Mouse (Mus musculus) forebrain, embryonic 12.5 days (tissue): ENCODE measurements around the gene Ttc21a. TPM values are rescaled to one million over a fixed set of nuclear protein-coding genes. Genes with fewer than 3 reads are reported as not detected.

Experiments
- ATAC-seq: fragments of 200-750 bp; cut with Nextera tagmentation; 2 replicates; pipeline ENCODE4 v1.8.0; 2017; ENCODE audit warnings: moderate TSS enrichment; ENCODE audit not compliant: low FRiP score
- H3K27ac ChIP-seq: fragments of 300-500 bp; sonication (generic); 2 replicates; pipeline ENCODE4 v1.5.1; 2016; ENCODE audit warnings: mild to moderate bottlenecking
- H3K27me3 ChIP-seq: fragments of 300-500 bp; sonication (generic); 2 replicates; pipeline ENCODE4 v1.6.1; 2016; ENCODE audit warnings: mild to moderate bottlenecking
- H3K36me3 ChIP-seq: fragments of 300-500 bp; sonication (generic); replicated peaks from 2 replicates; pipeline ENCODE4 v1.6.1; 2016; ENCODE audit warnings: mild to moderate bottlenecking
- H3K4me1 ChIP-seq: fragments of 300-500 bp; sonication (generic); 2 replicates; pipeline ENCODE4 v1.6.1; 2016
- H3K4me2 ChIP-seq: fragments of 300-500 bp; sonication (generic); 2 replicates; pipeline ENCODE4 v1.6.1; 2016; ENCODE audit warnings: mild to moderate bottlenecking, moderate library complexity
- H3K4me3 ChIP-seq: fragments of 300-500 bp; sonication (generic); replicated peaks from 2 replicates; pipeline ENCODE4 v1.5.1; 2016; ENCODE audit warnings: mild to moderate bottlenecking
- H3K9ac ChIP-seq: fragments of 300-500 bp; sonication (generic); 2 replicates; pipeline ENCODE4 v1.6.1; 2016; ENCODE audit warnings: mild to moderate bottlenecking
- H3K9me3 ChIP-seq: fragments of 300-500 bp; sonication (generic); 2 replicates; pipeline ENCODE4 v1.6.1; 2016
- WGBS: fragments of 180-500 bp; shearing (Covaris S2); methylation state at CpG from one replicate; pipeline ENCODE4 v1.1.7; 2016; 5-methylcytosine and 5-hydroxymethylcytosine counted together
- polyA plus RNA-seq: library from polyadenylated mRNA; unstranded; fragments of >200 nt; fragmentation: Nextera tagmentation; extraction: Ambion mirVana; gene quantifications from 2 replicates; pipeline ENCODE4 v1.2.1, GENCODE M21; 2016

The Ttc21a gene
- polyA plus RNA-seq, 1 experiment from 2014 or later, result 0.24 TPM

- peaks cover 91% of the 10 kb centered on the region for H3K36me3 ChIP-seq
- no peaks in the 10 kb centered on the region for H3K27me3 ChIP-seq
- 77% methylated on average over 13 of the region's 13 CpGs for WGBS
- no peak for ATAC-seq
- H3K4me2 ChIP-seq, result no peak overlapping the region
- no peak overlapping the region for H3K9ac ChIP-seq
- H3K4me3 ChIP-seq, result no peak overlapping the region
- H3K27ac ChIP-seq, result no peak overlapping the region
- H3K4me1 ChIP-seq, result no peaks in the 10 kb centered on the region
- no peaks in the 10 kb centered on the region for H3K9me3 ChIP-seq
These were observed 24.1 kb upstream of the Ttc21a start for GRCm38 (mm10) chr9:119913087-119913838.

- Histone ChIP-seq H3K9me3 (no peaks in the 10 kb centered on the region), H3K27me3 (no peaks in the 10 kb centered on the region), H3K36me3 (peaks cover 89% of the 10 kb centered on the region), H3K4me2 (no peak overlapping the region), H3K9ac (no peak overlapping the region), H3K27ac (no peak overlapping the region), H3K4me3 (no peak overlapping the region), H3K4me1 (no peaks in the 10 kb centered on the region)
- ATAC-seq, result no peak
- WGBS, result 81% methylated on average over 1 of the region's 1 CpGs
These were observed 17.5 kb upstream of the Ttc21a start for GRCm38 (mm10) chr9:119919858-119920257.

GRCm38 (mm10) chr9:119923462-119923861, 13.9 kb upstream of the Ttc21a start:
- ATAC-seq, result no peak
- Histone ChIP-seq H3K4me1 (no peaks in the 10 kb centered on the region), H3K27ac (no peak overlapping the region), H3K36me3 (peaks cover 95% of the 10 kb centered on the region), H3K9me3 (no peaks in the 10 kb centered on the region), H3K4me2 (no peak overlapping the region), H3K9ac (no peak overlapping the region), H3K4me3 (no peak overlapping the region), H3K27me3 (no peaks in the 10 kb centered on the region)
- WGBS, result 84% methylated on average over 4 of the region's 4 CpGs

GRCm38 (mm10) chr9:119925120-119925657, 12.2 kb upstream of the Ttc21a start:
- H3K9ac ChIP-seq, result no peak overlapping the region
- no peaks in the 10 kb centered on the region for H3K9me3 ChIP-seq
- WGBS, result 92% methylated on average over 16 of the region's 16 CpGs
- no peak overlapping the region for H3K27ac ChIP-seq
- H3K36me3 ChIP-seq, result peaks cover 94% of the 10 kb centered on the region
- no peak for ATAC-seq
- no peak overlapping the region for H3K4me3 ChIP-seq
- no peaks in the 10 kb centered on the region for H3K27me3 ChIP-seq
- H3K4me1 ChIP-seq, result no peaks in the 10 kb centered on the region
- no peak overlapping the region for H3K4me2 ChIP-seq

GRCm38 (mm10) chr9:119925729-119926128, 11.7 kb upstream of the Ttc21a start:
- Histone ChIP-seq H3K27me3 (no peaks in the 10 kb centered on the region), H3K4me2 (no peak overlapping the region), H3K27ac (no peak overlapping the region), H3K36me3 (peaks cover 94% of the 10 kb centered on the region), H3K9ac (no peak overlapping the region), H3K9me3 (no peaks in the 10 kb centered on the region), H3K4me1 (no peaks in the 10 kb centered on the region), H3K4me3 (no peak overlapping the region)
- ATAC-seq, result no peak
- WGBS, result 86% methylated on average over 8 of the region's 8 CpGs

GRCm38 (mm10) chr9:119926497-119926896, 10.9 kb upstream of the Ttc21a start:
- Histone ChIP-seq H3K9ac (no peak overlapping the region), H3K9me3 (no peaks in the 10 kb centered on the region), H3K36me3 (peaks cover 91% of the 10 kb centered on the region), H3K4me3 (no peak overlapping the region), H3K27me3 (no peaks in the 10 kb centered on the region), H3K4me1 (no peaks in the 10 kb centered on the region), H3K27ac (no peak overlapping the region), H3K4me2 (no peak overlapping the region)
- WGBS, result 96% methylated on average over 5 of the region's 5 CpGs
- no peak for ATAC-seq

- no peak overlapping the region for H3K4me2 ChIP-seq
- H3K4me1 ChIP-seq, result peaks cover 10% of the 10 kb centered on the region
- H3K27me3 ChIP-seq, result no peaks in the 10 kb centered on the region
- H3K36me3 ChIP-seq, result peaks cover 44% of the 10 kb centered on the region
- no peak overlapping the region for H3K27ac ChIP-seq
- H3K4me3 ChIP-seq, result no peak overlapping the region
- ATAC-seq, result no peak
- H3K9ac ChIP-seq, result no peak overlapping the region
- H3K9me3 ChIP-seq, result no peaks in the 10 kb centered on the region
- WGBS, result 89% methylated on average over 12 of the region's 12 CpGs
These were observed 5.0 kb upstream of the Ttc21a start for GRCm38 (mm10) chr9:119932358-119932757.

- Histone ChIP-seq H3K4me3 (no peak overlapping the region), H3K4me1 (peaks cover 14% of the 10 kb centered on the region), H3K4me2 (no peak overlapping the region), H3K9ac (no peak overlapping the region), H3K27ac (no peak overlapping the region), H3K27me3 (no peaks in the 10 kb centered on the region), H3K9me3 (no peaks in the 10 kb centered on the region), H3K36me3 (peaks cover 32% of the 10 kb centered on the region)
- ATAC-seq, result no peak
- 85% methylated on average over 6 of the region's 6 CpGs for WGBS
These were observed 3.7 kb upstream of the Ttc21a start for GRCm38 (mm10) chr9:119933675-119934074.

GRCm38 (mm10) chr9:119938496-119938895, 1.1 kb downstream of the Ttc21a start:
- H3K4me2 ChIP-seq, result no peak overlapping the region
- H3K9ac ChIP-seq, result no peak overlapping the region
- peaks cover 14% of the 10 kb centered on the region for H3K4me1 ChIP-seq
- no peaks in the 10 kb centered on the region for H3K9me3 ChIP-seq
- no peak overlapping the region for H3K4me3 ChIP-seq
- no peak overlapping the region for H3K27ac ChIP-seq
- 84% methylated on average over 4 of the region's 4 CpGs for WGBS
- H3K27me3 ChIP-seq, result no peaks in the 10 kb centered on the region
- no peak for ATAC-seq
- H3K36me3 ChIP-seq, result no peaks in the 10 kb centered on the region

- Histone ChIP-seq H3K9ac (no peak overlapping the region), H3K36me3 (no peaks in the 10 kb centered on the region), H3K4me1 (peaks cover 14% of the 10 kb centered on the region), H3K4me3 (no peak overlapping the region), H3K27ac (no peak overlapping the region), H3K4me2 (no peak overlapping the region), H3K9me3 (no peaks in the 10 kb centered on the region), H3K27me3 (no peaks in the 10 kb centered on the region)
- 75% methylated on average over 10 of the region's 10 CpGs for WGBS
- ATAC-seq, result no peak
These were observed 2.2 kb downstream of the Ttc21a start for GRCm38 (mm10) chr9:119939646-119940045.

GRCm38 (mm10) chr9:119941407-119941806, 4.0 kb downstream of the Ttc21a start:
- Histone ChIP-seq H3K27me3 (no peaks in the 10 kb centered on the region), H3K27ac (no peak overlapping the region), H3K4me2 (no peak overlapping the region), H3K9ac (no peak overlapping the region), H3K9me3 (no peaks in the 10 kb centered on the region), H3K4me1 (peaks cover 11% of the 10 kb centered on the region), H3K4me3 (no peak overlapping the region), H3K36me3 (no peaks in the 10 kb centered on the region)
- no peak for ATAC-seq
- 92% methylated on average over 5 of the region's 5 CpGs for WGBS

- Histone ChIP-seq H3K4me2 (no peak overlapping the region), H3K4me3 (no peak overlapping the region), H3K9ac (no peak overlapping the region), H3K36me3 (no peaks in the 10 kb centered on the region), H3K27ac (no peak overlapping the region), H3K27me3 (no peaks in the 10 kb centered on the region), H3K9me3 (no peaks in the 10 kb centered on the region), H3K4me1 (peaks cover 6% of the 10 kb centered on the region)
- ATAC-seq, result no peak
- 92% methylated on average over 14 of the region's 14 CpGs for WGBS
These were observed 4.5 kb downstream of the Ttc21a start for GRCm38 (mm10) chr9:119941861-119942260.

- Histone ChIP-seq H3K4me2 (no peak overlapping the region), H3K4me1 (no peaks in the 10 kb centered on the region), H3K36me3 (no peaks in the 10 kb centered on the region), H3K27me3 (no peaks in the 10 kb centered on the region), H3K27ac (no peak overlapping the region), H3K4me3 (no peak overlapping the region), H3K9me3 (no peaks in the 10 kb centered on the region), H3K9ac (no peak overlapping the region)
- WGBS, result 57% methylated on average over 1 of the region's 1 CpGs
- no peak for ATAC-seq
These were observed 5.9 kb downstream of the Ttc21a start for GRCm38 (mm10) chr9:119943326-119943725.
